Mouse (Mus musculus) brain, embryonic 14.5 days (tissue): ENCODE measurements around the gene Vapa. TPM values are rescaled to one million over a fixed set of nuclear protein-coding genes. Genes with fewer than 3 reads are reported as not detected.
"Not testable (repeated sequence)": the region's sequence is repeated elsewhere in the genome, so short reads cannot be mapped to it uniquely, and the experiment has no call there.

Source experiments
- DNase-seq: peaks from one replicate; pipeline ENCODE4 v3.0.0-alpha.2; 2011; ENCODE audit warnings: low read depth
- CTCF ChIP-seq: fragments of 200-500 bp; IDR thresholded peaks from 2 replicates; pipeline ENCODE4 v1.5.1; 2012; ENCODE audit warnings: inconsistent platforms, mild to moderate bottlenecking, moderate library complexity, borderline replicate concordance; ENCODE audit not compliant: insufficient read depth, insufficient read length; ENCODE audit errors: extremely low read depth
- POLR2A ChIP-seq: fragments of 200-500 bp; IDR thresholded peaks from 2 replicates; pipeline ENCODE4 v1.6.1; 2012; ENCODE audit warnings: mild to moderate bottlenecking, inconsistent platforms, borderline replicate concordance; ENCODE audit not compliant: poor library complexity, insufficient read depth, insufficient read length, severe bottlenecking; ENCODE audit errors: extremely low read depth
- polyA plus RNA-seq: library from polyadenylated mRNA; depleted of rRNA; stranded (reverse); fragments of >200 nt; gene quantifications from 2 replicates; pipeline ENCODE4 v1.2.3, GENCODE M21; 2012

The Vapa gene
- polyA plus RNA-seq, 1 experiment = 76.7 TPM

GRCm38 (mm10) chr17:65643051-65643521 lies 29.7 kb upstream of the Vapa start:
- TF ChIP-seq POLR2A (no peak), CTCF (no peak)
- peak; percentile 75 for DNase-seq

- DNase-seq = peak; percentile 34
- TF ChIP-seq POLR2A (no peak), CTCF (no peak)
These were observed 29.2 kb upstream of the Vapa start for GRCm38 (mm10) chr17:65642578-65642991.

GRCm38 (mm10) chr17:65641734-65642218 lies 28.4 kb upstream of the Vapa start, which contains the start of gene Txndc2:
TSS of gene Txndc2 (minus strand) at chr17:65642168.
- no peak for TF ChIP-seq POLR2A
- TF ChIP-seq CTCF = no peak
- no peak for DNase-seq

GRCm38 (mm10) chr17:65639144-65639543 lies 25.8 kb upstream of the Vapa start:
- TF ChIP-seq POLR2A = no peak
- no peak for TF ChIP-seq CTCF
- DNase-seq = no peak

GRCm38 (mm10) chr17:65635715-65636360 lies 22.5 kb upstream of the Vapa start:
- DNase-seq = no peak
- no peak for TF ChIP-seq POLR2A
- no peak for TF ChIP-seq CTCF

- no peak for DNase-seq
These were observed 16.6 kb upstream of the Vapa start for GRCm38 (mm10) chr17:65629943-65630342.

GRCm38 (mm10) chr17:65628823-65629532 lies 15.6 kb upstream of the Vapa start:
- not testable (repeated sequence) for DNase-seq

More at GRCm38 (mm10) chr17:65629943-65630342, 16.6 kb upstream of the Vapa start:
- TF ChIP-seq POLR2A = no peak
- TF ChIP-seq CTCF = no peak

GRCm38 (mm10) chr17:65626301-65626700 lies 12.9 kb upstream of the Vapa start:
- TF ChIP-seq CTCF (no peak), POLR2A (no peak)
- DNase-seq = no peak

- no peak for DNase-seq
- TF ChIP-seq CTCF = no peak
- no peak for TF ChIP-seq POLR2A
These were observed 12.2 kb upstream of the Vapa start for GRCm38 (mm10) chr17:65625563-65625962.

- no peak for DNase-seq
- no peak for TF ChIP-seq POLR2A
- no peak for TF ChIP-seq CTCF
These were observed 9.8 kb upstream of the Vapa start for GRCm38 (mm10) chr17:65623130-65623529.

GRCm38 (mm10) chr17:65618431-65618830 lies 5.1 kb upstream of the Vapa start:
- peak; percentile 13 for DNase-seq
- TF ChIP-seq POLR2A (no peak), CTCF (no peak)

- DNase-seq = no peak
- TF ChIP-seq POLR2A (no peak), CTCF (no peak)
These were observed 2.3 kb upstream of the Vapa start for GRCm38 (mm10) chr17:65615678-65616077.
